Mouse (Mus musculus): ENCODE data around the gene Atp5s.

Atp5s gene

GRCm38 (mm10) chr12:69733518-69733917 is 8.8 kb downstream of the Atp5s start:
- peak; percentile 71 for DNase-seq (ENCODE audit: low read depth)

- DNase-seq (ENCODE audit: low read depth) = no peak
Observed at GRCm38 (mm10) chr12:69733923-69734322, 9.2 kb downstream of the Atp5s start.

GRCm38 (mm10) chr12:69741965-69742364 is 17.2 kb downstream of the Atp5s start:
- no peak for DNase-seq (ENCODE audit: low read depth)

- DNase-seq (ENCODE audit: low read depth) = no peak
Observed at GRCm38 (mm10) chr12:69744138-69744537, 19.4 kb downstream of the Atp5s start.

GRCm38 (mm10) chr12:69751864-69752341 is 27.2 kb downstream of the Atp5s start:
- DNase-seq (ENCODE audit: low read depth) = no peak

GRCm38 (mm10) chr12:69753936-69754335 is 29.2 kb downstream of the Atp5s start:
- DNase-seq (ENCODE audit: low read depth) = no peak

- DNase-seq (ENCODE audit: low read depth) = no peak
Observed at GRCm38 (mm10) chr12:69756015-69756414, 31.3 kb downstream of the Atp5s start.

GRCm38 (mm10) chr12:69757418-69758141 is 32.8 kb downstream of the Atp5s start:
- peak; percentile 68 for DNase-seq (ENCODE audit: low read depth)

GRCm38 (mm10) chr12:69758221-69759185 is 33.8 kb downstream of the Atp5s start:
- no peak for DNase-seq (ENCODE audit: low read depth)

GRCm38 (mm10) chr12:69759267-69759885 is 34.6 kb downstream of the Atp5s start:
- DNase-seq (ENCODE audit: low read depth) = no peak

GRCm38 (mm10) chr12:69760014-69760413 is 35.3 kb downstream of the Atp5s start:
- no peak for DNase-seq (ENCODE audit: low read depth)

- no peak for DNase-seq (ENCODE audit: low read depth)
Observed at GRCm38 (mm10) chr12:69760743-69761406, 36.1 kb downstream of the Atp5s start.

GRCm38 (mm10) chr12:69761603-69762002 is 36.9 kb downstream of the Atp5s start:
- no peak for DNase-seq (ENCODE audit: low read depth)

GRCm38 (mm10) chr12:69765543-69765942 is 40.8 kb downstream of the Atp5s start:
- DNase-seq (ENCODE audit: low read depth) = no peak

- no peak for DNase-seq (ENCODE audit: low read depth)
Observed at GRCm38 (mm10) chr12:69766185-69766904, 41.6 kb downstream of the Atp5s start.

- no peak for DNase-seq (ENCODE audit: low read depth)
Observed at GRCm38 (mm10) chr12:69767476-69768258, 42.9 kb downstream of the Atp5s start.

- no peak for DNase-seq (ENCODE audit: low read depth)
Observed at GRCm38 (mm10) chr12:69768841-69769240, 44.1 kb downstream of the Atp5s start.

- DNase-seq (ENCODE audit: low read depth) = no peak
Observed at GRCm38 (mm10) chr12:69776607-69777340, 52.0 kb downstream of the Atp5s start.

- DNase-seq (ENCODE audit: low read depth) = no peak
Observed at GRCm38 (mm10) chr12:69777341-69777730, 52.6 kb downstream of the Atp5s start.

GRCm38 (mm10) chr12:69777957-69778356 is 53.2 kb downstream of the Atp5s start:
- DNase-seq (ENCODE audit: low read depth) = no peak
